Mouse (Mus musculus) heart, postnatal 14 days (tissue): Measurements from ENCODE around the gene Zfp750. TPM values are rescaled to one million over a fixed set of nuclear protein-coding genes. Genes with fewer than 3 reads are reported as not detected.
A peak's percentile ranks its signal among the peaks of the same experiment; 100 is the strongest.

Experiments used
- DNase-seq, 2 experiments: peaks; one replicate each; pipeline ENCODE4 v3.0.0; 2021 to 2022
- intact Hi-C: fragments of 180-260 bp; cut with DNase I; formaldehyde crosslinking; loops from one replicate; pipeline ENCODE4 v1.15.1; 2025
- total RNA-seq, 2 experiments: library from RNA; stranded (reverse); gene quantifications; 2 replicates each; pipeline ENCODE4 v1.2.3; 2021

Zfp750 gene
- total RNA-seq, 2 experiments from 2014 or later: not detected

- no peak for DNase-seq
- intact Hi-C loops: no loop called here
Measured at GRCm38 (mm10) chr11:121543287-121543856, 24.2 kb upstream of the Zfp750 start.

DNA sequence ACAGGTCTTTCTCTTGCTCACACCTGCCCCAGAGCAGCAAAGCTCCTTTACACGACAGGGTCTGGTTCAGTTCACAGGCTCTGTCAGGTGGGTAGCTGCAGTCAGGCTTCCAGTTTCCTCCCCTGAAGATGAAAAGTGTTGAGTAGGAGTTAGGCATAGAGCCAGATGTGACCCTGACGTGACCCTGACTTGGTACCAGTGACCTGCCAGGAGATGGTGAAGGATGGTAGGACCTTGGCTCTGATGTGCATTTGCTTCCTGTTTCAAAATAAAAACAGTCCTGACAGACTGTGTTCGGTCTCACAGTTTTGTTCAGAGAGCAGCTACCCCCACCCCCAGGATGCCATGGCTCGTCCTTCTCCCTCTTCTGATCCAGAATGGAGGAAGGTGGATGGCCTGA, 23.3 kb upstream of the Zfp750 start:
- DNase-seq: no peak
- intact Hi-C loops: no loop called here

GRCm38 (mm10) chr11:121536528-121536927, 17.4 kb upstream of the Zfp750 start:
- intact Hi-C loops: no loop called here
- DNase-seq: no peak

- intact Hi-C loops: no loop called here
- no peak for DNase-seq
Measured at GRCm38 (mm10) chr11:121529747-121530146, 10.6 kb upstream of the Zfp750 start.

DNA sequence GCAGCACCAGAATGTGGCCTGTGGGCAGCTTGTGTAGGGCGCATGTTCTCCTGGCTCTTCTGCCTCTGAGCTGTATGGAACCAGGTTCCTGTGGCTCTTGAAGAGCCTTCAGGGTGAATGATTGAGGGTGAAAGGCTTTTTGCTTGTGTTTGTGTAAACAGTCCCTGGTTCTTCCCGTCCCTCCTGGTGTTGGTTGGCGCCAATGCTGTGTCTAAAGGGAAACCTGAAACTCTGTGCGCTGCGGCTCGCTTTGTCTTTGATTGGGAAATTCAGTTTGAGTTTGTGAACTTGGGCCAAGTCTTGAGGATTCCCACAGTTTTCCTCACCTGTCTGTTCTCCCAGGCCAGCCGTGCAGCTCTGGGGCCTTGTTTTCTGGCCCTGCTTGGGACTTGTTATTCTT, 5.1 kb upstream of the Zfp750 start:
- DNase-seq: no peak
- intact Hi-C loops: no loop called here

DNA sequence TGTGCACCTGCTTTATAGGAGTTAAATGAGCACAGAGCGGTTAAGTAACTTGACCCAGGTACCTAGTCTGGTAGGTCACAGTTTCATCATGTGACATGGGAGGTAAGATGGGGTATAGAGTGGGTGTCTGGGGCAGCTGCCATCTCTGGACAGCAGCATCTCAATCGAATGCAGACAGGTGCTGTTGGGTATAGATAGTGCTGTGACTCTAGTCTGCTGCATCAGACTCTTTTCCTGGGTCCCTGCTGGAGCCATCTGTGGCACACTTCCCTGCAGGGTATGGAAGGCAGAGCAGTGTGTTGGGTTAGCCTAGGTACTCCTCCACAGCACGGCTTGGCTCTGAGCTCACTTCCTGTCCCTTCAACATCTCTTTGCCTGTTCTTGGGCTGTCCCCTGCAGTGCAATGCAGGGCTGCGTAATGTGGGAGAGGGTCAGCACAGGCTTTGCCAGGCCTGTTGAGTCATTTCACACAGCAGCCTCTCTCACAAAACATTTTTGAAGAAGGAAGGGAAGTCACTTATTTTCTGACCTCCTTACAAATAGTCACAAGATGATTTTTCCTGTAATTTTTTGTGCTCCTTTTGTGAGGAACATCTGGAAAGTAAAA, 3.1 kb upstream of the Zfp750 start:
- no peak for DNase-seq
- intact Hi-C loops: no loop called here

DNA sequence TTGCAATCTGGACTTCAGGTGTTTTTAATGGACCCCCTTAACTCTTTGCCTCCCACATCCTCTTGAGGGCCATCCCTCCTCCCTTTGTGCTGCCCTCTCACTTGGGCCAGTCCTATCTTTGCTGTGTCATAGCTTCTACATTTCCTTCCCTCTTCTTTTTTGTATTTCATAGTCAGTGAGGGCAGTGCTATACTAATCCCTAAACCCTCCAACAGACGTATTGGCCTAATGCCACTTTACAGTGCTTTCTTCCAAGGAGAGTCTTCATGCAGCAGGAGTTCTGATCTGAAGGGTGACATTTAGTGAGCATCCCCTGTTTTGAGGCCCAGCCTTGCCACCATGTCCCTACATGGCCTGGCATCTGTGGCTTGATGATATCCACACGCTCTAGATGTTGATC, 1.6 kb upstream of the Zfp750 start:
- intact Hi-C loops: no loop called here
- DNase-seq: no peak

DNA sequence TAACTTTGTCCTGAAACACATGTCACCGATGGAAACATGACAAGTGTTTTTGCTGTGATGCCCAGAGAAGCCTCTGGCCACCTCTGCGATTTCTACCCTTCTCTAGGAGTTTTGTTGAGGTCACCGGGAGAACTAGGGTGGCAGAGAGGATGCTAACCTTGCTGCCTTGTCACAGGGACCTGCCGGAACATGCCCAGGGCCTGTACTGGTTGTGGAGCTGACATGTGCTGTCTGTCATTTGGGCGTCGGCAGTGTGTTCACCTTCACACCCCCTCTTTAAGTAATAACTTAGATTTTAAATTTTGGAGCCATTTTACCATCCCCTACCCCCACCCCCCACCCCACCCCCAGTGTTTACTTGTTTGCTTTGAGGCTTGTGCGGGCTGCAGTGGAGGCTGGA, 570 bp upstream of the Zfp750 start:
- no peak for DNase-seq

DNA sequence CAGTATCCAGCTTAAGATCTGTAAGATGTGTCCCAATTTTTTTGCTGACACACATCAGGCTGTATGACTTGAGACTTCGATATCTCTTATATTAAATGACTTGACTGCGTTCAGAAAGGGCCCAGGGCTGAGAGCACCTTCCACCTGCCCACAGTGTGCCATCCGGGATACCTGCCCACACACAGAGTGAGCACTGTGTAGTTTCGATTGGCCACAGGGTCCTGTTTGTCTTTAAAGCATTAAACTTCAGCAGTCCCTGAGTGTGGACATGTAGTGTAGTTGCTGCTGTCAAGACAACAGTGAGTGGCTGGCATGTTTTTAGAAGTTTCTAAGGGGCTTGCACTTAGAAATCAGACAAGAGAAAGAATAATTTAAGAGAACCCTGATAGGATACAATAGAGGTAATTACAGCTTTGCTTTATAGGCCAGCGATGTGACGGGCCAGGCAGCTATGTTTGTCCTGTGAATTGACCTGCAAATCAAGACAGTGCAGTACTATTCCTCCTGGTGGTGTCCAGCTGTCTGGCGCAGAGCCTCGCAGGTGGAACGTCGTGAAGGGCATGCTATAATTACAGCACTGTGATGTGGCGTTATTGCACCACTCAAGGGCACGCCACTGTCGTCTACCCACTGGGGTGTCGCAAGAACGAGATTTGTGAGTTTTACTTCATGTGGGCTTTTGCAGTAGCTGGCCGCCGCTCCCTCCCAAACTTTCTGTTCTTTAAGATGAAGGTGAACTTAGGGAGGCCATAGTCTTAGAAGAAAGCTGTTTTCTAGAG, 1.3 kb downstream of the Zfp750 start:
- intact Hi-C loops: no loop called here
- DNase-seq: peak; percentile 15 to 28

More for the DNA sequence above, 570 bp upstream of the Zfp750 start:
- intact Hi-C loops: no loop called here

- DNase-seq: no peak
- intact Hi-C loops: no loop called here
Measured at GRCm38 (mm10) chr11:121516906-121517305, 2.2 kb downstream of the Zfp750 start.

- intact Hi-C loops: no loop called here
- DNase-seq: no peak
Measured at GRCm38 (mm10) chr11:121515996-121516395, 3.1 kb downstream of the Zfp750 start.

DNA sequence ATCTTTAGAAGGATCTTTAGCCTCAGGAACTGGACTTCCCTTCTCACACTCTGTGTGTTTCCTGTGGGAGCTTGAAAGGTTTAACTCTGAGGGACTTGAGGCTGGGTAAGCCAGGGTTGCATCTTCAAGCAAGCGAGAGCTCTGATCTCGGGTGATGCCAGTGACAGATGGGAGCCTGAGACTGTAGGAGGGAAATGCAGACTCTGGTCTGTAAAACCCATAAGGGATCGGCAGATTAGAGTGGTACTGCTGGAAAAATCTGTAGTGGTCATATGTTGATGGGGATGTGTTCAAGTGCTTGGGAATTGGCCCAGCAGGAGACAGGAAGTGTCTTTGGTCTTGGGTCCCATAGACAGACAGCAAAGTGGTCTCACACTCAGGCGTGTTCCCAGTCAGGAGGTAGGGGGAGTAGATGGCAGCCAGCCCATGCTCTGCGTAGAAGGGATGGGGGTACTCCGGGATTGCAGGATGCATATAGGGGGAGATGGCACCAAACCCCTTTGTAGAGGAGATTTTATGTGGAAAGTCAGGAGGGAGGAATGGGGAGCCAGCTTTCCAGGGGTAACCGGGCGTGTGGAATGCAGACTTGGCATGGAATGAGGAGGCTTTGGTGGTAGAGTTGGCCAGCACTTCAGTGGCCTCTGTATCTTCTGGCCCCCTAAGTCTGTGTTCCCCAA, 6.1 kb downstream of the Zfp750 start:
- no peak for DNase-seq
- intact Hi-C loops: no loop called here

DNA sequence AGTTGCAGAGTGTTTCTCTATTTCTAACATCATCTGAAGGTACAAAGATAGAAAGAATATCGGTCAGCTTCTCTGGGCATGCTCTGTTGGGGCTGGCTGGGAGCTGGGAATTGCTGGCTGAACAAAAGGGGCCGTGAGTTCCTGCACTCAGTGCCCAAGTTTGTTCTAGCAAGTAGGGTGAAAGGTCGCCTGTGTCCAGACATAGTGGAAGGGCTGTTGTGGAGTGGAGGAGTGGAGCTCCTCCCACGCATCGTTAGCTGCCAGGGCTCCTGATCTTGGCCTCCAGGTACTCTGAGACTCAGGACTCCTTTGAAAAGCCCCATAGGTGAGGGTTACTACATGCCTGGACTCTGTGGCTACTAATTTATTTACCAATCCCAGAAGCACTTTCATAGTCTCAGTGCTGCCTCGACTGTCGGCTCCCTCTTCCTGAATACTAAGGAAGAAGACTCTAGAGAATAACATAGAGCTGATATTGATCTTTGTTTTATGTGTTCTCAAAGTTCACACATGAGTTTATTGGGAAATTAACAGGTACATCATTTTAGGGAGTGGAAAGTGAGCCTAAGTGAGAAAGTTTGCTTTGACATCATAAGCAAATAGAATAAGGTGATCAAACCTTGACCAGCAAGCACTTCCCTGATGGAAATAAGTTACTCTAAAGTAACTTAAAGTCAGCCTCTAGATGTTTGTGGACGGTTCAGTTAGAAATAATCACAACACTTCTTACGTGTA, 8.5 kb downstream of the Zfp750 start:
- intact Hi-C loops: no loop called here
- DNase-seq: no peak

DNA sequence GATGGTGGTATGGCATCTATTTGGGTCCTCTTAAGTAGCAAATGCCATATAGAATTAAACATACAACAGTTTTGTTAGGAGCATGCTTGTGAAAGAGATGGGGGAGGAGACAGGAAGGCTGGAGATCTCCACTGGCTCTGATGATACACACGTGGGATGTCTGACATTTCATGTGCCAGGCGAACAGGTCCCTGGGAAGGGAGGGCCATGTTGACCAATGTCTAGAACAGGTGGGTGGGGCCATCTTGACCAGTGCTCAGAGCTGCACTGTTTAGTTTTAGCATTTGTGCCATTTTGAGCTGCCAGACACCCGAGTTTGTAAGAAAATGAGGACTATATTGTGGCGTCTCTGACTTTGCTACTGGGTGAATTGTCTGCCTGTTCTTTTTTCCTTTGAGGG, 10.7 kb downstream of the Zfp750 start:
- intact Hi-C loops: no loop called here
- no peak for DNase-seq

GRCm38 (mm10) chr11:121502000-121502860, 16.9 kb downstream of the Zfp750 start:
- DNase-seq: no peak
- intact Hi-C loops: no loop called here

DNA sequence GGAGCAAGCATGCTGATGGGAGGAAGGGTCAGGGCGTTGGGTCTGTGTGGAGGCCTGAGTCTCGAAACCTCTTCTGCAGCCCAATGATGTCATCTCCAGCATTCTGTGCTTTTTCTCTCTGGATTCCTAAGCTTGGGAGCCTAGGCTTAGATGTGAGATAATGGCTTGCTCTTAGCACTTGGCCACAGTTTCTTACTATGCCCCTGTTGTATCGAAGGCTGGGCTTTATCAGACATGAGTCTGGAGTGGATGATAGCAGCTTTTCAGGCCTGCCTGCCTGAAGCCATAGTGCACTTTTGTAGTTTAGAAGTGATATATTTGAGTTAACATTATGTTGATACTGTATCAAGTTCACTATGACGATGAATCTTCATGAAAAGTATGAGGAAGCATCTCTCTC, 17.6 kb downstream of the Zfp750 start:
- no peak for DNase-seq
- intact Hi-C loops: no loop called here

DNA sequence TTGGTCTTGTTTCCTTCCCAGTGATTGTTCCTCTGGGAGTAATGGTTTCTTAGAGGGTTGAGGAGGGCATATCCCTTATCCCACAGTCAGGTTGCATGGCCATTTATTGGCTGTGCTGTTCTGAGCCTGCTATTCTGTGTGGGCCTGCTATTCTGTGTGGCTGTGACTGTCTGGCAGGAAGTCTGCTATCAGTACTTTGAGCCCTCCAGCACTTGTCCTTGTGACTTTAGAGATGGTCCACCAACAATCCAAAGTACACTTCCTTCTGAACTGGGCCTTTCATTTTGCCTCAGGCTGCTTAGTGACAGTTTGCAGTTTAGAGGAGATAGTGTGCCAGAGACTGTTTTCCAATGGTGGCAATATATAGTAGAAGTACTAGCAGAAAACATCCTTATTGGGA, 18.5 kb downstream of the Zfp750 start:
- no peak for DNase-seq
- intact Hi-C loops: no loop called here

DNA sequence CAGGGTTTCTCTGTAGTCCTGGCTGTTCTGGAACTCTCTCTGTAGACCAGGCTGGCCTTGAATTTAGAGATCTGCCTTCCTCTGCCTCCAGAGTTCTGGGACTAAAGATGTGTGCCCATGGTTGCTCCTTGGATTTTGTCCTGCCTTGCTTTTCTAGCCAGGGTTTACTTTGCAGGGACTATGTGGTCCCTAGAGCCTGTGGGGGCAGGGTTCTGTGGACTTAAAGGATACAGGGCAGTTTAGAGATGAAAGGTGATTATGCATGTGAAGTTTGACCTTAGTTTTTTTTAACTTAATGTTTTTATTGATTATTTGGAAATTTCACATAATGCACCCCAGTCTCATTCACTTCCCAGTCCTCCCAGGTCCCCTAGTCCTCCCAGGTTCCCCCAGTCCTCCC, 28.5 kb downstream of the Zfp750 start:
- no peak for DNase-seq
- intact Hi-C loops: no loop called here

DNA sequence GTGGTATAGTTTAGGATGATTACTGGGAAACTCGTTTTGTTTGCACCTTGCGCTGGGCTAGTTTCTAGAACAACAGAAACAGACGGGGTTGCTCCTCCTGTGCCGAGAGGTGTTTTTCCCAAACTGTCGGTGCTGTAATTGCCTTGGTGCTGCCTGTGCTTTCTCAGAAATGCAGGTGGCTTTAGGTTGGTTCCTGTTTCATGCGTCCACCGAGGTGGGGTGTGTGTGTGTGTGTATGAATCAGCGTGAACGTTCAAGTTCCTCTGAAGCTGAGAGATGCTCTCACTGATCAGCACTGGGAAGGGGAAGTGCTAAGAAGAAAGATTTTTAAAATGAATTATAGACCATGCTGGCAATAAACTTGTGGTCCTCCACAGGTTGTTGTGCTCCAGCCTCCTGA, 33.3 kb downstream of the Zfp750 start:
- intact Hi-C loops: no loop called here
- no peak for DNase-seq

DNA sequence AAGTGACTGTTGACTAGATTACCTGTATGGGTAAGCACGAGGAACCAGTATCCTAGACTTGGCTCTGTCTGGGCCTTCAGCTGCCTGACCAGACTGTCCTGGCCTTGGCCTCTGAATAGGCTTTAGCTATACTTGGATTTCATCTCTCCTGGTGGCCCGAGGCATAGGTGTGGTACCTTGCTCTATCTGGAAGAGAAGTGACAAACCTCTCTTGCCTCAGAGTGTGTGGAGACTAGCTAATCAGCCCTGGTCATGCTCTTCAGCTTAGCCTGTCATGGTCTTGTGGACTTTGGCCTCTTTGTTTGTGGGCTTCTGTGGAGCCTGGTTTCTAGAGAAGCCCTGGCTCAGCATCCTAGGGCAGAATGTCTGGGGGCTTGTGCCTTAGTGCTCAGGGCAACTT, 38.0 kb downstream of the Zfp750 start:
- intact Hi-C loops: no loop called here
- DNase-seq: no peak
